Mouse (Mus musculus) lung, adult 18-20 months (tissue): ENCODE results near the gene Npas2.

Experiments used
- DNase-seq, 2 experiments: peaks; one replicate each; pipeline ENCODE4 v3.0.0; 2022; ENCODE audit warnings: mixed read lengths in 2 of 2

Gene Npas2

DNA sequence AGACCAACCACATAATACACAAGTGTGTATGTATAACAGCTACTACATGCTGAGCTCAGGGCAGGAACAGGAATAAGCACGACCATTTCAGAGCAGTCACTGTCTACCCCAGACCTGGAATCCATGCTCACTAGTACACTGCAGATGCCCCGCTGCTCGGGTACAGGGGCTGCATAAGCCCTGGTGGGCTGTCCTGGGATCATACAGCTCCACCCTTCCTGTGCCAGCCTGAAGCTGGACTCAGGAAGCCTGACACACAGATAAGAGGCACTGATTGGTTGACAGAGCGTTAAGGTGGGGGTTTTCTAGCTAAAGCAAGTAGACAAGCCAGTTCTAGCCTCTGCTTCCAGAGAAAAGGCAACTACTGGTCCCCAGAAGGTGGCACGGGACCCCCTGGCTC is 185.5 kb downstream of the Npas2 start:
- DNase-seq, result no peak

DNA sequence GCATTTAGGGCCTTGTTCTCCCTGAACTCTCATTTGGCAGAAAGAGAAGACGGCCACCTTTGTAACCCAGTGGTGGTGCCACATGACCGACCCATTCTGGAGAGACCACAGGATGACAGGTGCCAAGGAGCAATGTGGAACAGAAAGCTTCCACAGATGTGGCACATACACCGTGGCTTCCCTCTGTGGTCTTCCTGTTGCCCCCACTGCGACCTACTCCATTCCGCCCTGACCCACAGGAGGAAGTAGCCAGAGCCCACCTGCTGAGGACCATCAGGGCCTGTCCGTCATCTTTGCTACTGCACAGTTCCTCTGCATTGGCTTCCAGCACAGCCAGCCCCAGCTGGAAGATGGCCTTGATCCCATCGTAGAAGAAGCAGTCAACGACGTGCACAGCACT is 187.5 kb downstream of the Npas2 start:
- no peak for DNase-seq

DNA sequence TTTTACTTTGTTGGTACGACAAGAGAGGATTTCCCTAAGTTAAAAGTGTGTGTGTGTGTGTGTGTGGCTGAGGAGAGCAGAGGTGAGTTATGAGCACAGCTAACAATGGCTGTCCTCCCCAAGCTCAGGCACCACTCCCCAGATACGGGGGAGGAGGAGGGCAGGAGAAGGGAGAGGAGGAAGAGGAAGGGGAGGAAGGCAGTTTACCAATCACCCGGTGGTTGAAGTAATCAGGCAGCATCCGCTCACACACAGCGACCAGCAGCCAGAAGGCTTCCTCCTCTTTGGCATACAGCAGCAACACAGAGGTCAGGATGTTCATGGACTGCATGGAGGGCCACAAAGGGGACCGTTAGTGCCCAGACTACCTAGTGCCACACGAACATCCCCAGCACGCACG is 191.4 kb downstream of the Npas2 start:
- no peak for DNase-seq

DNA sequence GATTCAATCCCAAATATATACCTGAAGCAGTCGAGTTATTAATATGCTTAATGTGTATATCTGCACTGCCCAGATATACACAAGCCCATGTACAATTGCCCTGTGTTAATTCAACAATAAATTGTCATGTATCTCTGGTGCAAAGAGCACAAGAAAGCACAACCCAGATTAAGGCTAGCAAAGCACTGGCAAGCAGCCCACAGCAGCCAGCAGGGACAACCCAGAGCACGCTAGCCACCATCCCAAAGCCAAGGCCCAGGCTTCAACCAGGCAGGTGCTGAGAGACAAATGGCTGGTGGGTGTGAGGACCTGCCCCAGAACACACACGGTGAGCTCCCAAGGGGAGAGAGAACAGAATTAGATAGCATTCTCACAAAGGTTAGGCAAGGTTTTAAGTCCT is 192.9 kb downstream of the Npas2 start:
- no peak for DNase-seq

DNA sequence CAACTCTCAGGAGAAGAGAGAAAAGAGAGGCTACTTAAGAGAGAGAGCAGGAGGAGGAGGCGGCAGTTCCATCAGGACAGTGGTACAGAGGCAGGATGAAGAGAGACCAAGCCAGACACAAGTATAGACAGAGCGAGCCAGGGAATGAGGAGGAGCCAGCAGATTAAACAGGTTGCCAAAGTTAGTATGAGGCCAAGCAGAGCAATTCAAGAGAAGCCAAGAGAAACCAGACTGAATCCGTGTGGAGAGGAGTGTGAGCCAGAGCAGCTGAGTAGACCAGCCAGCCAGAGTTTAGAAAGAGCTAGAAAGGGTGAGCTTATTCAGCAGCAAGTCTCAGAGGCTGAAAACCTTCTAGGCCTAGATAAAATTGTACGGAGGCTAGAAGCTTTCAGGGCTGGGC is 194.0 kb downstream of the Npas2 start:
- no peak for DNase-seq

DNA sequence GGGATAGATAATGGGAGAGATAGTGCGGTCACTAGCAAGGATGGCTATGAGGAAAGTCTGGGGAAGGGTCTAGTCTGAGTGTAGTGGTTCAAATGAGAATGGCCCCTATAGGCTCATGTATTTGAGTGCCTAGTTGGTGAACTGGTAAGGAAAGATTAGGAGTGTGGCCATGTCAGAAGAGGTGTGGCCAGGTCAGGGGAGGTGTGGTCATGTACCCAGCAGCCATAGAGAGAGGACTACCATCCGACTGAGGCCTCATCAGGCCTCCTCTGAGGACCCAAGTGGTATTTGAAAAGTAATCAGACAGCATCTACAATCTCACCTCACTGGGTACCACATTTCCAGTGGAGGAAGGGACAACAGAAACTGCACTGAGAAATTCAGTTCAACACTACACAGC is 194.6 kb downstream of the Npas2 start:
- no peak for DNase-seq

DNA sequence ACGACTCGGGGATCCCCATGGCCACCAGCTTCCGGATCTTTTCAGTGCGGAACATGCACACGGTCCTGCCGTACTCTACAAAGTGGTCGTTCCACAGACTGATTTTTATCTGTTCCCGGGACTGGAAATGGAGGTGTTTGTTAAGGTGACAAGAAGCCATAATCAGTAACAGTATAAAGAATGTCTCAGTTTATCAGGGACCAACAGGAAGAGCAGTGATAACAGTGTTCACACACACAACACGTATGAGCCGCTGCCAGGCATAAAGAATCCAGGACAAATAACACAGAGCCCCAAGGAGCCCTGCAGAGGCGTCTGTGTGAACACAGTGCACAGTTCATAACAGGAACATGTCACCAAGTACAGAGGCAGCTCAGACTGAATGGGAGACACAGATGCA is 195.8 kb downstream of the Npas2 start:
- no peak for DNase-seq

DNA sequence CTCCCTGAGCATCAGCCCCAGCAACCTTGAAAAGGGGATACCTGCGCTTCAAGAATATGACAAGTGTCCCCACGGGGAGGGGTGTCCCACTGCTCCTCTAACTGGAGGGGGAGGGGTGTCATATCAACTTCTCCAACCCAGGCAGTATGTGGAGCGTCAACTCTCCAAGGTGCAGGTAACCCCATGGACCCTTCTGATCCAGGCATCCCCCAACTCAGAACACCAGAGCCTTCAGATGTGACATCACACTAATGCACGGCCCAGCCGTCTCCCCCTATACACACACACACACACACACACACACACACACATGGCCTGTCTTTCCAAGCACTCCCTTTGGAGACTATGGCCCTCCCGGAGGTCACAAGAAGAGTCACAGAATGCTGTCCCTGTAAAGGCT is 198.1 kb downstream of the Npas2 start:
- no peak for DNase-seq

DNA sequence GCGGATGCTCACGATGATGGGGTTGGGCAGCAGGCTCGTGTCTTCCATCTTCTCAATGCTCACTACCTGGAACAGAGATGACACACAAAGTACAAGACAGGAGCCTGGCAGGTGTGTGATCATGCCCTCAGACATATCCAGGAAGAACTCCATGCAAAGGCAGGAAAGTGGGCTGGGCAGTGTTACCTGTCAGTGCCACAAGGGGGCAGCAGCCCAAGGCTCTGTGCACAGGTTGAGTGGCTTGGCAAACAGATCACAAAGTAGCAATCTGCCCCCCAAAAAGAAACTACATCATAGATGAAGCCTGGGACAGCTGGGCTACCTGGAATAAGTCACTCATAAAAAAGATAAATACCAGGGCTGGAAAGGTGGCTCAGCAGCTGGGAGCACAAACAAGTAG is 198.7 kb downstream of the Npas2 start:
- DNase-seq, result peak; percentile 80

DNA sequence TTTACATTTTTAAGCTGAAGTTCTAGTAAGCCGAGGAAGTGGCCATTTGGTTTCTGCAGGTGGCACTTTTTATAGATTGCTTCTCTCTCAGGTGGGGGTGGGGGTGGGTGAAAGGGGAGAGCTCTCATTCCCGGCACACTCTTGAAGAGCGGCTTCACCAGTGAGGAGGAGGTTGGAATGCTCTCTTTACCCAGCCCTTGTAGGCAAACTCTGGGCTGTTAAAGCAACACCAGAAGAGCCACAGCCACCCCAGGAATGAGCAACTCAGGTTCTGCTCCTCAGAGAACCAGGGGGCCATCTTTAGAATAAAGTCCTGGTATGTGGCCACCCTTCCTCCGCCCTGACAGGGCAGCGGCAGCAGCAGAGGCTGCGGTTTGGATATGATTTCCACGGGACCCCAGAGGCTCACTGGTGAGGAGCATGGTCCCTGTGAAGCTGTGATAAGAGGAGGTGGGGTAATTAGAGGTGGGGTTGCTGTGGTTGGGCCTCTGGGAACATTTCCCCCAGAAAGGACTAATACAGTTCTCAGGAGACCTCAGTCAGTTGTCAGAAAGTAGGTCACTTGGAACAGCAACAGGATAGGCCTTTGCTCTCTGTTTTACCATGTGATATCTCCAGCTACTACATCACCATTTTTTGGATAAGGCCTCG is 199.8 kb downstream of the Npas2 start:
- DNase-seq, result peak; percentile 52 to 69

DNA sequence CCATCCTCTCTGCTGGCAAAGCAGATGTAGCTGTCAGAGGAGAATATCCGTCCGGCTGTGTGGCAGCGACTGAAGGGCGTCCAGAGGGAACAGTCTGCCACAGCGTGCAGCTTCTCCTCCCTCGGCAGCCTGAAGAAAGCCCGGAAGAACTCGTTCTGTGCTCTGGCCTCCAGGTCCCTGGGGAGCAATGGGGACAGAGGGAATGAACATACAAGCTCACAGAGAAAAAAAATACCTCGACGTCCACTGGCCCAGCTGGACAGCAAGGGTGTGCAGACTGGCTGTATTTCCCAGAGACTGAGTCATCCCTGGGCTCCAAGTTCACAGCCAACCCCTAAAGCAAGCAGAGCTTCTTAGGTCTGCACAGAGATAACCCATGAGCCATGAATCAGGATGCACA is 200.6 kb downstream of the Npas2 start:
- no peak for DNase-seq

DNA sequence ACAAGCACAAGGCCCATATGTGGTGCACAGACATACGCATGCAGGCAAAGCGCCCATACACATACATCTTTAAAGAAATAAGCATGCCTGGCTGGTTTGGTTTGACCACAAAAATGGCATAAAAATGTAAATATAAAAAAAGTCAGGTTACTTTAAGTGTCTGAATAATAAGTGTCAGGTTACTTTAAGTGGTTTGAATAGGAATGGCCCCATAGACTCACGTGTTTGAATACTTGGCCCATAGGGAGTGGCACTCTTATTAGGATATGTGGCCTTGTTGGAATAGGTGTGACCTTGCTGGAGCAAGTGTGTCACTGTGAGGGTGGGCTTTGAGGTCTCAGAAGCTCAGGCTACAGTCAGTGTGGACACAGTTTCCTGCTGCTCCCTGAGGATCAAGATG is 201.1 kb downstream of the Npas2 start:
- DNase-seq, result no peak

DNA sequence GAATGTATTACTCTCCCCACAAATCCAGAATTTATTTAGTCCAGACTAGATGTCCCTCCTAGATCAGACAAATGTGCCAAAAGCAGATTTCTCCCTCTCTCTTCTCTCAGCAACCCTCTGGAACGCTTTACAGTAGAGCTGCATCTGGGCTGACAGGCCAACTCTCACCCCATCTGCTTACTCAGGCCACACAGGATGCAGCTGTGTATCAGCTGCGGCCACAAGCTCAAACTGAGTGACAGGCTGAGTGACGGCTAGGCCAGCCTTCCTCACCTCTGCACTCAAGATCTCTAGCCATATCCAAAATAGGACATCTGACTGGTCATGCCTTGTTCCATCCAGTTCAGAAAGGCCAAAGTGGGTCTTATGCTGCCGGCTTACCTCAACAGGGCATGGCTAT is 202.8 kb downstream of the Npas2 start:
- no peak for DNase-seq

DNA sequence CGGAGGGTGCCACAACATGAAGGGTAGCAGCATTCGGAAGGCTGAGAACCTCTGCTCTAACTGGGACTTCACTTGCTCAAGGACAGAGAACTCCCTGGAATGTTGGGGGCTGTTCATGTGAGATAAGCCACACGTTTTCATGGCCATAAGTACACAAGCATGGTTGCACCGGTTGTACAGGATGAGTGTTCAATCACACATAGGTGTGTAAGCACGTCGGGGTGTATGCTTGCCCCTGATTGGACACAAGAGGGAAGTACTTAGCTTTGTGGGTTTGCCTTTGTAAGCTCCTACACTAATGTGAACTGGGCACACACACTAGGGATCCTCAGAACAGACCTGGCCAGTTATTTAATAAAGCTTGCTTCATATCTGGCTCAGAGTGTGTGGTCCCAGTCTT is 204.8 kb downstream of the Npas2 start:
- DNase-seq, result no peak

DNA sequence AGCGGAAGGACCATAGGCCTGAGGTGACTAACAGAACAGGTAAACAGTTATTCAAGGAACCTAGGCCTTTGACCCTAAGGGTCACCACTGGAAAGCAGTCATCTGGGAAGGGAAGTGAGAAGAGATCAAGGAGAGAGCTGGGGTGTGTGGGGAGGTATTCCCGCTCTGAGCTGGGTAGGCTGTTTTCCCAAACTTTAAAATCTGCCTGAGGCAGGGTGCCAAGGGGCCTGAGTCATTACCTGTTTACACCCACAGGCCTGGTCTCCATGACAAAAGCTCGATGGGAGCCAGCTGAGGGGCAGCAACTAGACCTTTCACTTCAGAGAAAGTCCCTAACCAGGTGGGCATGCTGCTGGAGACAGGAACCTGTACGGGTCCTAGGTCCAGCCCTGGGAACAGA is 205.7 kb downstream of the Npas2 start:
- peak; percentile 58 to 74 for DNase-seq

DNA sequence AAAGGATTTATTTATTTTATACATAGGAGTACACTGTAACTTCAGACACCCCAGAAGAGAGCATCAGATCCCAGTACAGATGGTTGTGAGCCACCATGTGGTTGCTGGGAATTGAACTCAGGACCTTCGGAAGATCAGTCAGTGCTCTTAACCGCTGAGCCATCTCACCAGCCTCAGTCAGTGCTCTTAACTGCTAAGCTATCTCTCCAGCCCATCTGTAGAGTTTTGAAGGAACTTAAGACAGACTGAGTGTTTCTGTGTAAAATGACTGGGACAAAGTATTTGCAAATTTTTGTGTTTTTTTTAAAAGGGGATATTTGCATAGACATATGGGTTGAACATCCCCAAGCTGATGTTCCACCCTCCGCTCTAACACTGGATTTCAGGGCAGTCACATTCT is 206.6 kb downstream of the Npas2 start:
- no peak for DNase-seq

DNA sequence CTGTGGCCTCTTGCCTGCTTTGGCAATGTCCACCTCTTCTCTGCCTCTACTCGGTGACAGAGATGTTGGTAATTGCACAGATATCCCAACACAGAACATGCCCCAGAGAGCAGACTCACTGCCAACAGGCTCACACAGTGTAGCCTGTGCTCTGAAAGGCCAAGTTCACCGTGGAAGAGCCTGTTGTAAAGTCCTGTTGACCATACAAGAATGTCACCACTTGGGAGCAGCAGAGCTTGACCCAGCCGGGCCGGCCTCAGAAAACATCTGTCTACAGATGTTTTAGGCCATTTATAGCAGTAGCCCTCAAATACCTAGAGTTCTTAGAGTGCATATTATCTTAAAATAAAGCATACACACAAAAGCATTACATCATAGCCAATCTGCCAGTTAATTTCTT is 213.6 kb downstream of the Npas2 start:
- DNase-seq, result no peak

DNA sequence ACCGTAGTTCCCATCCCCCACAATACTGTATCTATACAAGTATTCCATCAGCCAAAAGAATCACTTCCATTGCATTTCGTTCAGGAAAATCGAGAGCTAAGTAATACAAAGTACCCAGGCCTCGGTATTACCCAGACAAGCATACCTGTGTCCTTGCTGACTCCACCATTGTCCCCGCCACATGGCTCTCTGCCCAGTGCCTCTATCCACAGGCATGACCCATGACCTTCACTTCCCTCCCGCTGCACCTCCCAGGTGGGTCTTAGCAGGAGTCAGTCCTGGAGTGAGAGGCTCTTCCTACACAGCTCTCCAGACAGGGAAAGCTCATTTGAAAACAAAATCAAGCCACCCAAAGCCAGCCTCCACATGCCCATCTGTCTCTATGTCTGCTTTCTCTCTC is 214.6 kb downstream of the Npas2 start:
- peak in 1 of 2 experiments; percentile 55 for DNase-seq

DNA sequence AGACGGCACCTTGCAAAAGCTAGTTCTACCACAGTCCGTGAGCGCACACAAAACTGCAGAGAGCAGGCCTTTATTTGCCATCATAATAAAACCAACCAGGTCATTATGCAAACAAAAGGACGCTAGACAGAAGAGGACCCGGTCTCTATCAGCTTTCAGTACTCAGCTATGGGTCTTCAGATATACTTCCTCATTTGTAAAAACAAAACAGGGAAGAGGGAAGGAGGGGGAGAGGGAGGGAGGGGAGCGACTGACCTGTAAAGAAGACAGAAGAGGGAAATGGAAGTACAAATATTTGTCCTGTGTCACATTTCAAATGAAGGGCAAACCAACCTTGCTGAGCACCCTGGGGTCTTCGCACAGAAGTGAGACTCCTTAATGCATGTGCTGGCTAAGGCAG is 215.1 kb downstream of the Npas2 start:
- no peak for DNase-seq

DNA sequence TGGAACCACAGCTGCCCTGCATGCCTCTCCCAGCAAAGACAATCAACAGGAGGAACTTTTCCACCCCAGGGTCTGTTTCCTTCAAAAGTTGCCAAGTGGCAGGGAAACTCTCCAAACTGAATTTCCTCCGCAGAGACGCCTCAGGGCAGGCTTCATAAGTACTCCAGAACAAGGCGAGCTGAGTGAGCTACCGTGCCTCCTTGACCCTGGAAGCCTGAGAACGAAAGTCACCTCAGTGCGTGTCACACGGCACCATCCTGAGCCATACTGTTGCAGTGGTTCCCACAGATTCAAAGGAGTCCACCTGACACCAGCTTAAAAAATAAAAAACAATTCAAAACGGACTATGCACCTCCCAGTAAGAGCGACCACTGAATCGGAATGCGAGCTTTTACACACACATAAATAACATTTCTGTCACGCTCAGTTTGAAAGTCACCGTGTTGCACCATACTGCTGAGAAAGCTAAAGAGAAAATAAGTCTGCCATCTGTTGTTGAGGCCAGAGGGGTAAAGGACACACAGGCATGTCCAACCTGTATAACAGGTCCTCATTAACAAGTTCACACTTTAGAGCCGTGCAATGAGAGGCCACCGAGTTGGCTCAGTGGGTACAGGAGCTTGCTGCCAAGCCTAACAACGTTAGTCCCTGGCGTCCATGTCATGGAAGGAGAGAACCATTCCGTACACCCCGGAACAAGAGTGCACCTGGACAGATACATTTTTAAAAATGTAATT is 216.7 kb downstream of the Npas2 start:
- peak; percentile 37 to 70 for DNase-seq
